Mouse (Mus musculus): ENCODE data around the gene 0610009B22Rik. TPM values are rescaled to one million over a fixed set of nuclear protein-coding genes. Genes with fewer than 3 reads are reported as not detected.

The 0610009B22Rik gene
- polyA plus RNA-seq, 1 experiment from 2014 or later = 61.9 TPM

DNA sequence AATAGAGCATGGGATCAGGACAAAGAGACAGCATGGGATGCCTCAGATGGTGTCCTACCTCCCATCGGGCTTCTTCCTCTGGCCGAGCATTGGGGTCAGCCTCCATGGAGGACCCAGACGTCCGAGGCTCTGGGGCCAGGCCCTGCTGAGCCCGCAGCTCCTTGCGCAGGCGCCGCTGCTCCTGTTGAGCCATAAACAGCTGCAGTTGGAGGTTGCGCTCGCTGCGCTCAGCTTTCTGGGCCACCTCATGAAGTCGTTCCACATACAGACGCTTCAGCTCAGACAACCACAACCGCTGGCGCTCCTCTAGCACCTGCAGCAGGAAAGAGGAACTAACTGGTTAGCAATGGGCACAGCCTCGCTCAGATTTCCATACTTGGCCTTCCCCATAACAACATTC, 44.5 kb downstream of the 0610009B22Rik start:
- Histone ChIP-seq H3K9me3 (ENCODE audit: low read length) (no peaks in the 10 kb centered on the region), H3K4me3 (ENCODE audit: low read depth, low read length) (no peak overlapping the region), H3K27me3 (ENCODE audit: insufficient read depth, low read length) (peaks cover 3% of the 10 kb centered on the region), H3K9ac (replicated peaks) (0 out of 2 replicates have a peak overlapping the region, but pooled peaks have one; percentile 18), H3K4me2 (ENCODE audit: low read depth, low read length) (peak overlapping the region; percentile 43; the same call in 1 of the 2 replicates), H3K27ac (ENCODE audit: low read depth) (peak overlapping the region; percentile 78), H3K36me3 (replicated peaks; ENCODE audit: insufficient read depth, low read length) (peaks cover 4% of the 10 kb centered on the region; the same call in 1 of the 2 replicates), H3K4me1 (ENCODE audit: insufficient read depth) (peaks cover 9% of the 10 kb centered on the region)
- TF ChIP-seq EP300 (IDR thresholded peaks at IDR 0.05; ENCODE audit: low read depth) (no peak), CTCF (IDR thresholded peaks at IDR 0.05; ENCODE audit: low read depth) (no peak)
- DNase-seq (peak; percentile 66), ATAC-seq (peak; percentile 59)
- WGBS (ENCODE audit: insufficient replicate concordance) = 36% methylated on average over 16 of the region's 16 CpGs

DNA sequence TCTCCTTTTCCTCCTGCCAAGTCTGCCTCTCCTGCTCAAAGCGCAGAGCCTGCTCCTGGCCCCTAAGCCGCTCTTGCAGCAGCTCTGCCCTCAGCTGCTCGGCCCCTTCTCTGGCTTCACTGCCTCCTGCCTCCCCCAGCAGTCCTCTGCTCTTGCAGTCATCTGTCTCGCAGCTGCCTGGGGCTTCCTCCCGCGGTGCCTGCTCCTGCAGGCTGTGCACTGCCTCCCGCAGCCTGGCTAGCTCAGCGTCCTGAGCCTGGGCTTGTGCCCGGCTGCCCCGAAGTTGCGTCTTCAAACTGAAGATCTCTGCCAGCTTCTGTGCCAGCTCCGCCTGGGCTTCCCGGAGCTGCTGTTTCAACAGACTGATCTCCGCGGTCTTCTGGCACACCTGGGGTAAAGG, 44.9 kb downstream of the 0610009B22Rik start:
- Histone ChIP-seq H3K9me3 (ENCODE audit: low read length) (no peaks in the 10 kb centered on the region), H3K36me3 (replicated peaks; ENCODE audit: insufficient read depth, low read length) (peaks cover 4% of the 10 kb centered on the region; the same call in 1 of the 2 replicates), H3K4me1 (ENCODE audit: insufficient read depth) (peaks cover 5% of the 10 kb centered on the region; the same call in 1 of the 2 replicates), H3K4me2 (ENCODE audit: low read depth, low read length) (peak overlapping the region; percentile 43; the same call in 1 of the 2 replicates), H3K9ac (replicated peaks) (peak overlapping the region; percentile 18; the same call in 1 of the 2 replicates), H3K27ac (ENCODE audit: low read depth) (peak overlapping the region; percentile 78), H3K27me3 (ENCODE audit: insufficient read depth, low read length) (no peaks in the 10 kb centered on the region), H3K4me3 (ENCODE audit: low read depth, low read length) (no peak overlapping the region)
- 49% methylated on average over 15 of the region's 15 CpGs for WGBS (ENCODE audit: insufficient replicate concordance)
- TF ChIP-seq CTCF (IDR thresholded peaks at IDR 0.05; ENCODE audit: low read depth) (no peak), EP300 (IDR thresholded peaks at IDR 0.05; ENCODE audit: low read depth) (no peak)
- ATAC-seq = peak; percentile 27
- no peak for DNase-seq

DNA sequence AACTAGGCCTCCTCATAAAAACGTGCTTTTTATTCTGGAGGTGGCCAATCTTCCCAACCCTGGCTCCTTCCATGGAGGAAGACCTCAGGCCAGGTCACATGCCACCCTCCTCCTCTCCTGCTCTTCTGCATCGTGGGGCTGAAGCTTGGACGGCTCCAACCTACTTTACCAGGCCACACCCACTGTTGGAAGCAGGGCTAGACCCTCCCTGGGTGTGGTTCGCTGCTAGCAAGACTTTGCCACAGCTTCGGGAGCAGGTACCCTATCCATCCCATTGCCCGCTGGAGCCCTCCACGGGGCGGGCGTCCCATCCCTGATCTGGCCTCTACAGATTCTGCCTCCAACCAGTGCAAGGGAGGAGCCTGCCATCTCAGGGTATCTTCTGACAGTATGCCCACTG, 45.5 kb downstream of the 0610009B22Rik start:
- Histone ChIP-seq H3K9ac (replicated peaks) (no peak overlapping the region), H3K27ac (ENCODE audit: low read depth) (peak overlapping the region; percentile 78), H3K4me2 (ENCODE audit: low read depth, low read length) (peak overlapping the region; percentile 43; the same call in 1 of the 2 replicates), H3K36me3 (replicated peaks; ENCODE audit: insufficient read depth, low read length) (peaks cover 4% of the 10 kb centered on the region; the same call in 1 of the 2 replicates), H3K4me1 (ENCODE audit: insufficient read depth) (peaks cover 5% of the 10 kb centered on the region; the same call in 1 of the 2 replicates), H3K27me3 (ENCODE audit: insufficient read depth, low read length) (no peaks in the 10 kb centered on the region), H3K9me3 (ENCODE audit: low read length) (no peaks in the 10 kb centered on the region), H3K4me3 (ENCODE audit: low read depth, low read length) (no peak overlapping the region)
- WGBS (ENCODE audit: insufficient replicate concordance) = 61% methylated on average over 9 of the region's 9 CpGs
- ATAC-seq (no peak), DNase-seq (no peak)
- no peak for TF ChIP-seq EP300 (IDR thresholded peaks at IDR 0.05; ENCODE audit: low read depth)
- no peak for TF ChIP-seq CTCF (IDR thresholded peaks at IDR 0.05; ENCODE audit: low read depth)

DNA sequence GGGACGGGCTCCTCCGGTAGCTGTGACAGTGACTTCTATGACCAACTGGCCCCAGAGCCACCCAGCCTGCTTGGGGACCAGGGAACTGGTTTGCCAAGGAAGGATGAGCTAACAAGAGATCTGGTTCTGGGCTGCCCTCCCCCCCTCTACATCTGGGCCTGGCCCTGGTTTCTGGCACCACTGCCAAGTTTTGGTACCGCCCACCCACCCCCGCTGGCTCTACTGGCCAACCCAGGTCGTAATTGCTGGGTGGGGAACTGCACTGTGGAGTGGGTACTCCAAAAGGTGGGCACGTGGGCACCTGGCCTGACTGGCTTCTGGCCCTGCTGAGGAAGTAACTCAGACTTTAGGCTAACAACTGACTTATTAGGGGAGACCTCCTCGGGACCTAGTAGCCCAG, 47.9 kb downstream of the 0610009B22Rik start:
- WGBS (ENCODE audit: insufficient replicate concordance) = 75% methylated on average over 7 of the region's 7 CpGs
- H3K27me3 ChIP-seq (ENCODE audit: insufficient read depth, low read length) = no peaks in the 10 kb centered on the region
- DNase-seq = no peak
- H3K36me3 ChIP-seq (replicated peaks; ENCODE audit: insufficient read depth, low read length) = peaks cover 4% of the 10 kb centered on the region; the same call in 1 of the 2 replicates
- no peak for ATAC-seq
- no peaks in the 10 kb centered on the region for H3K9me3 ChIP-seq (ENCODE audit: low read length)
- no peak overlapping the region for H3K9ac ChIP-seq (replicated peaks)
- no peak overlapping the region for H3K4me3 ChIP-seq (ENCODE audit: low read depth, low read length)
- H3K4me2 ChIP-seq (ENCODE audit: low read depth, low read length) = no peak overlapping the region
- H3K27ac ChIP-seq (ENCODE audit: low read depth) = no peak overlapping the region
- H3K4me1 ChIP-seq (ENCODE audit: insufficient read depth) = peaks cover 15% of the 10 kb centered on the region; the same call in 1 of the 2 replicates
- no peak for TF ChIP-seq CTCF (IDR thresholded peaks at IDR 0.05; ENCODE audit: low read depth)
- TF ChIP-seq EP300 (IDR thresholded peaks at IDR 0.05; ENCODE audit: low read depth) = no peak

DNA sequence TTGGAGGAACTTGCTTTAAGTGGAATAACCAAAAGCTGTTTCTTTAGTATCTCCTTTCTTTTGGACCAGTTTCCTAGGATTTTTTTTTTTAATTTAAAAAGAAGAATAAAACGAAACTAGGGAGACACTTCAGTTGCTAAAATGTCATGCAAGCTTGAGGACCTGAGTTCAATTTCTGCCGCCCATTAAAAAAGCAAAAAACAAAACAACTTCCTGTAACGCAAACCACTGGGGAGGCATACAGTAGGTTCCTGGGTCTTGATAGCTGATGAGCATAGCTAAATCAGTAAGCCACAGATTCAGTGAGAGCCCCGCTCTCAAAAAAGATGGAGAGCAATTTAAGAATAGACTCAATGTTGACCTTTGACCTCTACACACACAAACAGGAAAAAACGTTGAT, 50.2 kb downstream of the 0610009B22Rik start:
- TF ChIP-seq CTCF (IDR thresholded peaks at IDR 0.05; ENCODE audit: low read depth) (no peak), EP300 (IDR thresholded peaks at IDR 0.05; ENCODE audit: low read depth) (no peak)
- Histone ChIP-seq H3K4me1 (ENCODE audit: insufficient read depth) (peaks cover 16% of the 10 kb centered on the region), H3K9me3 (ENCODE audit: low read length) (no peaks in the 10 kb centered on the region), H3K36me3 (replicated peaks; ENCODE audit: insufficient read depth, low read length) (no peaks in the 10 kb centered on the region), H3K4me3 (ENCODE audit: low read depth, low read length) (peak overlapping the region; percentile 21; the same call in 1 of the 2 replicates), H3K9ac (replicated peaks) (peak overlapping the region; percentile 46; the same call in 1 of the 2 replicates), H3K27me3 (ENCODE audit: insufficient read depth, low read length) (no peaks in the 10 kb centered on the region), H3K4me2 (ENCODE audit: low read depth, low read length) (peak overlapping the region; percentile 59), H3K27ac (ENCODE audit: low read depth) (peak overlapping the region; percentile 81)
- DNase-seq = no peak
- ATAC-seq = no peak
- 53% methylated on average over 5 of the region's 5 CpGs for WGBS (ENCODE audit: insufficient replicate concordance)

DNA sequence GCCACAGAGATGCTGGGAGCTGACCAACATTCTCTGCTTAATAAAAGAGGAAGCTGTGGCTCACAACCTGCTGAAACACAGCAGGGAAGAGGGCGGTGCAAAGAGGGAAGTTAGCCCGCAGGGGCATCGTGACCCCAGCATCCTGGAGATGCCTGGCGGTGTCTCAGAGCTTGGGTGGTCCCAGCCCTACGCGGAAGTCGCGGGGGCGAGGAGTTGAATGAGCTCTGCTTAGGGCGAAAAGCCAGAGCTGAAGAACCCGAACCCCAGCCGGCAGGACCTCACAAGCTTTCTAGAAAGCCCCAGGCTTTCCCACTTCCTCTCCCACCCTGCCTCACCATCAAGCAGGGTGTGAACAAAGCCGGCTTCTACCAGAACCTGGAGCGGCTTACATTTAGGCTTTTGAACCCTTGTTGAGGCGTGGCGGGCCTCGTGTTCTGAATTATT, 50.7 kb downstream of the 0610009B22Rik start:
- Histone ChIP-seq H3K27me3 (ENCODE audit: insufficient read depth, low read length) (no peaks in the 10 kb centered on the region), H3K4me1 (ENCODE audit: insufficient read depth) (peaks cover 16% of the 10 kb centered on the region), H3K9ac (replicated peaks) (peak overlapping the region; percentile 46), H3K4me2 (ENCODE audit: low read depth, low read length) (peak overlapping the region; percentile 59), H3K27ac (ENCODE audit: low read depth) (peak overlapping the region; percentile 81), H3K36me3 (replicated peaks; ENCODE audit: insufficient read depth, low read length) (no peaks in the 10 kb centered on the region), H3K4me3 (ENCODE audit: low read depth, low read length) (peak overlapping the region; percentile 21; the same call in 1 of the 2 replicates), H3K9me3 (ENCODE audit: low read length) (no peaks in the 10 kb centered on the region)
- no peak for TF ChIP-seq EP300 (IDR thresholded peaks at IDR 0.05; ENCODE audit: low read depth)
- no peak for TF ChIP-seq CTCF (IDR thresholded peaks at IDR 0.05; ENCODE audit: low read depth)
- WGBS (ENCODE audit: insufficient replicate concordance) = 6% methylated on average over 17 of the region's 17 CpGs
- ATAC-seq = no peak
- DNase-seq = peak; percentile 62
